In the genomic region with DNA sequence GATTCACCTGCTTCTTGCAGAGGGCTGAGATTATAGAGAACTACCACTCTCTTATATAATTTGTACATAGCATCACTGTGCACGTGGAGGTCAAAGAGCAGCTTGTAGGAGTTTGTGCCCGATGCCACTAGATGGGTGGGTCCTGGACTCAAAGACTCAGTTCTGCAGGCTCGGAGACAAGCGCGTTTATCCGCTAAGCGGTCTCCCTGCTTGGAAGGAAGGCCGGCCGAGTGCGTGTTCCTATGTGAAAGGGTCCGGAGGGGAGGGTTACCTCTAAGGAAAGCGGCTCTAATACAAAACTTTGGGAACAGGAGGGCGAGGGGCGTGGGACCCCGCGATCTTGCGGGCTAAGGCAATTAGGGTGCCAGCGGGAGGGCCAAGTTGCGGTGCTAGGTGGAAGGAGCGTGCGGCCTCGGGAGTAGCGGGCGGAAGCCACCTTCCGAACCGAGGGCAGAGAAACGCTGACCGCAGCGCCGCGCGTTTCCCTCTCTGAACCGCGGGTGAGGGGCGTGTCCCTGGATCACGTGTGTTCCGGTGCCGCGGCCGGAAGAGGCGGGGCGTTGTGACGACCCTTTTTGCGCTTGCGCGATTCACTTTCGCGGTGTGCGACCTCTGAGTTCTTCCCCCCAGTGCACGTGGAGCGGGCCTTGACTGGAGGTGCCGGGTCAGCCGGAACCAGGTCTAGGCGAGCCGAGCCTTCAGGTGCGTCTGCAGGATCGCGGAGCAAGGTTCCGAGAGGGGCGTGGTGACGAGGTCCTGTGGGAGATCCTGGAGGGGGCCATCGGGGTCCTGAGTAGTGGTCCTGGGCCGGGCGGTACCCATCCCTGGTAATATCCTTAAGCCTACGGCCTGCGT, we compare ENCODE assay signal across 8 mouse cellular contexts. TPM values are rescaled to one million over a fixed set of nuclear protein-coding genes. Genes with fewer than 3 reads are reported as not detected.
DNase-seq lines count a peak whose midpoint lies in the region; ATAC-seq and TF ChIP-seq lines count a peak whose summit lies in the region.

A gene (plus strand): TSS at position 608 of the 855 bp plus-strand sequence.

- peak within 1 kb of the TSS; percentile 86 for H3K4me2 ChIP-seq in forebrain, embryonic 12.5 days
- H3K4me2 ChIP-seq in heart, postnatal 0 days (ENCODE audit: low read depth, low read length): peak within 1 kb of the TSS; percentile 90

- TF ChIP-seq CTCF in E14TG2a.4 (conservative IDR thresholded peaks at IDR 0.05; ENCODE audit: low read length): no peak
- TF ChIP-seq CTCF in heart, postnatal 0 days (IDR thresholded peaks at IDR 0.05; ENCODE audit: low read depth): no peak
- TF ChIP-seq CTCF in lung, adult 2 months (IDR thresholded peaks at IDR 0.05; ENCODE audit: insufficient read depth, low read length): no peak

- H3K9me3 ChIP-seq in E14TG2a.4 (ENCODE audit: low read length): no peaks in the 10 kb centered on the region
- no peaks in the 10 kb centered on the region for H3K9me3 ChIP-seq in forebrain, embryonic 12.5 days
- H3K9me3 ChIP-seq in heart, postnatal 0 days (replicated peaks; ENCODE audit: control insufficient read depth, low read length): no peaks in the 10 kb centered on the region

- H3K27me3 ChIP-seq in E14TG2a.4 (ENCODE audit: insufficient read depth, low read length): no peaks in the 10 kb centered on the region
- H3K27me3 ChIP-seq in forebrain, embryonic 12.5 days: no peaks in the 10 kb centered on the region
- no peaks in the 10 kb centered on the region for H3K27me3 ChIP-seq in heart, postnatal 0 days (ENCODE audit: control insufficient read depth, insufficient read depth, low read length)

- under 1% methylated on average over 64 of the region's 66 CpGs for WGBS in forebrain, embryonic 12.5 days
- WGBS in heart, postnatal 0 days: under 1% methylated on average over 66 of the region's 66 CpGs
- WGBS in lung, adult 2 months: under 1% methylated on average over 66 of the region's 66 CpGs

- TF ChIP-seq EP300 in heart, postnatal 0 days (IDR thresholded peaks at IDR 0.05; ENCODE audit: low read depth): no peak

- H3K9ac ChIP-seq in forebrain, embryonic 12.5 days: peak within 1 kb of the TSS; percentile 80
- H3K9ac ChIP-seq in heart, postnatal 0 days (replicated peaks; ENCODE audit: low read depth, low read length): peak within 1 kb of the TSS; percentile 81

- ATAC-seq in forebrain, embryonic 12.5 days (ENCODE audit: low FRiP score): peak; percentile 92
- ATAC-seq in heart, postnatal 0 days (ENCODE audit: insufficient read depth, low read depth): peak; percentile 97
- peak; percentile 92 for ATAC-seq in neutrophil, adult 5-6 weeks (ENCODE audit: extremely low read depth, insufficient number of reproducible peaks, low FRiP score, poor library complexity, severe bottlenecking)

- H3K36me3 ChIP-seq in E14TG2a.4 (ENCODE audit: insufficient read depth, low read length): peaks cover 79% of the 10 kb centered on the region
- H3K36me3 ChIP-seq in forebrain, embryonic 12.5 days (replicated peaks): peaks cover 73% of the 10 kb centered on the region
- H3K36me3 ChIP-seq in heart, postnatal 0 days (replicated peaks; ENCODE audit: control insufficient read depth, insufficient read depth, low read length): peaks cover 74% of the 10 kb centered on the region

- H3K27ac ChIP-seq in forebrain, embryonic 12.5 days: peak within 1 kb of the TSS; percentile 90
- H3K27ac ChIP-seq in heart, postnatal 0 days (ENCODE audit: low read depth): peak within 1 kb of the TSS; percentile 79

- DNase-seq in c-Kit-positive CD71-positive TER-119-negative erythroid progenitor cells, embryonic 14.5 days (ENCODE audit: low read depth): peak; percentile 92
- DNase-seq in heart, postnatal 0 days (ENCODE audit: low spot score): peak; percentile 90
- peak; percentile 91 to 94 for DNase-seq in kidney, postnatal 4 days
- peak; percentile 80 for DNase-seq in lung, adult 2 months
- DNase-seq in thymus, adult 18-20 months: peak; percentile 71 to 82

- TF ChIP-seq POLR2A in lung, adult 2 months (IDR thresholded peaks at IDR 0.05; ENCODE audit: borderline replicate concordance, extremely low read depth, low read depth, low read length): peak; percentile 76; the same call in 1 of the 2 replicates

- H3K4me3 ChIP-seq in E14TG2a.4 (replicated peaks; ENCODE audit: low read length): peak within 1 kb of the TSS; percentile 98
- peak within 1 kb of the TSS; percentile 88 for H3K4me3 ChIP-seq in forebrain, embryonic 12.5 days (replicated peaks)
- peak within 1 kb of the TSS; percentile 93 for H3K4me3 ChIP-seq in heart, postnatal 0 days (ENCODE audit: low read depth, low read length)
- H3K4me3 ChIP-seq in lung, adult 2 months (replicated peaks; ENCODE audit: extremely low read depth, low read depth, low read length): peak within 1 kb of the TSS; percentile 85

- peaks cover 67% of the 10 kb centered on the region for H3K4me1 ChIP-seq in E14TG2a.4 (replicated peaks; ENCODE audit: low read depth, low read length)
- peaks cover 18% of the 10 kb centered on the region for H3K4me1 ChIP-seq in forebrain, embryonic 12.5 days
- H3K4me1 ChIP-seq in heart, postnatal 0 days (ENCODE audit: control insufficient read depth, insufficient read depth): peaks cover 7% of the 10 kb centered on the region; the same call in 1 of the 2 replicates
- H3K4me1 ChIP-seq in lung, adult 2 months (ENCODE audit: control insufficient read depth, insufficient read depth, low read length): peaks cover 4% of the 10 kb centered on the region

RNA-seq across cellular contexts. Expression of the gene that starts here (rescaled TPM):
- 62.9 and 63.6 TPM in 2 replicates for polyA plus RNA-seq in forebrain, embryonic 12.5 days (2016; fragmentation: Nextera tagmentation; extraction: Ambion mirVana)
- total RNA-seq in heart, postnatal 0 days (2014; rRNA removed; ENCODE audit: low replicate concordance): 21.4 and 22.9 TPM in 2 replicates
- 20.6 and 25.3 TPM in 2 replicates for polyA plus RNA-seq in heart, postnatal 0 days (2015; fragmentation: Nextera tagmentation; extraction: Ambion mirVana)
- 10.1 and 13.6 TPM in 2 replicates for polyA plus RNA-seq in lung, adult 2 months (2012; rRNA removed)
- 26.8 and 26.9 TPM in 2 replicates for total RNA-seq in neutrophil, adult 5-6 weeks (2017)

Comparison
In these comparisons a context has a peak if more than half of its experiments do, and no peak if none do; other contexts are left out.
1. Peak in every context shown above with its lines: DNase-seq, ATAC-seq, H3K4me3 ChIP-seq and H3K27ac ChIP-seq.